Mouse (Mus musculus): ENCODE measurements around the gene Zdhhc15.

- TF ChIP-seq CTCF (IDR thresholded peaks at IDR 0.05; ENCODE audit: control insufficient read depth, insufficient read depth, insufficient read length): no peak
- no peak for TF ChIP-seq MYOG (IDR thresholded peaks at IDR 0.05; ENCODE audit: control insufficient read depth, extremely low read depth, insufficient read length)
- no peak for TF ChIP-seq MAX (IDR thresholded peaks at IDR 0.05)
- TF ChIP-seq MYOD1 (IDR thresholded peaks at IDR 0.05; ENCODE audit: control insufficient read depth, insufficient read length, low read depth): no peak
Observed at GRCm38 (mm10) chrX:104573946-104574345, 96.9 kb downstream of the Zdhhc15 start.
